Comparison of ENCODE assay signal across 23 mouse cellular contexts in the genomic region with DNA sequence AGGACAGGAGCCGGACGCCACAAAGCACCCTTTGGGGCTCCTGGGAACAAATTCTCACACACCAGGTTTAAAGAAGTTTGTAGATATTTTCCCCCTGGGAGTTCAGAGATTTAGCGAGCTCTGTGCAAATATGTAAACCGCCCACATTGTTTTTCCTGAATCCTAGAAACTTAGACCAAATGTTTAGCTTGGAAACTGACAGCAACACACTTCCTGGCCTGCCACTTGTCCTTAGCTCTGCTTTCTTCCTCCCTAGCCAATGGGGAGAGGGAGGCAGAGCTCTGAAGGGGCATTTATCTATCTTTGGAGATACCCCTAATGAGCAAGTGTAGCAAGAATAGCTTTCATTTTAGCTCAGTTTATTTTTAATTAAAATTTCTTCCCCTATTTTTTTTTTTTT. TPM values are rescaled to one million over a fixed set of nuclear protein-coding genes. Genes with fewer than 3 reads are reported as not detected.
DNase-seq lines count a peak whose midpoint lies in the region; ATAC-seq and TF ChIP-seq lines count a peak whose summit lies in the region.
"Had no signal": no experiment of that assay in that cellular context is flagged by ENCODE, and none has a peak within 500 bp of the region (broad histone marks: within the 10 kb centered on the region; RNA-seq: fewer than 3 reads in every experiment).

No protein-coding gene starts in this region.

- 41% methylated on average over 4 of the region's 4 CpGs for WGBS in heart, embryonic 11.5 days (ENCODE audit: insufficient replicate concordance)
- 24% methylated on average over 4 of the region's 4 CpGs for WGBS in lung, embryonic 14.5 days
- WGBS in heart, embryonic 14.5 days: 36% methylated on average over 4 of the region's 4 CpGs
- 37% methylated on average over 4 of the region's 4 CpGs for WGBS in lung, postnatal 0 days

- no peak overlapping the region for H3K4me3 ChIP-seq in heart, embryonic 11.5 days (ENCODE audit: low read depth, low read length)
- H3K4me3 ChIP-seq in lung, embryonic 14.5 days (ENCODE audit: low read depth, low read length): no peak overlapping the region
- no peak overlapping the region for H3K4me3 ChIP-seq in heart, embryonic 14.5 days (ENCODE audit: control insufficient read depth in 1 of 2, insufficient read depth in 1 of 2, low read depth in 1 of 2, low read length in 2 of 2)
- no peak overlapping the region for H3K4me3 ChIP-seq in myocyte
- H3K4me3 ChIP-seq in lung, postnatal 0 days (ENCODE audit: low read depth, low read length): no peak overlapping the region
- H3K4me3 ChIP-seq: erythroblast, embryonic 14.5 days; hindbrain, embryonic 12.5 days; intestine, embryonic 15.5 days; kidney, embryonic 15.5 days; limb, embryonic 12.5 days; liver, embryonic 15.5 days; midbrain, embryonic 10.5 days had no signal

- TF ChIP-seq CTCF in lung, embryonic 14.5 days (IDR thresholded peaks at IDR 0.05; ENCODE audit: low read depth): no peak
- TF ChIP-seq CTCF in lung, postnatal 0 days (IDR thresholded peaks at IDR 0.05): no peak

- H3K4me1 ChIP-seq in heart, embryonic 11.5 days (ENCODE audit: control insufficient read depth, insufficient read depth, low read length): peaks cover 21% of the 10 kb centered on the region
- no peaks in the 10 kb centered on the region for H3K4me1 ChIP-seq in lung, embryonic 14.5 days (ENCODE audit: insufficient read depth)
- peaks cover 13 to 32% of the 10 kb centered on the region in 2 experiments for H3K4me1 ChIP-seq in heart, embryonic 14.5 days (ENCODE audit: control insufficient read depth in 2 of 2, insufficient read depth in 2 of 2, low read length in 2 of 2)
- H3K4me1 ChIP-seq in lung, postnatal 0 days (ENCODE audit: insufficient read depth, low read depth, low read length): no peaks in the 10 kb centered on the region; the same call in 1 of the 2 replicates
- H3K4me1 ChIP-seq: liver, embryonic 15.5 days had no signal

- H3K27me3 ChIP-seq in heart, embryonic 11.5 days (ENCODE audit: control insufficient read depth, insufficient read depth, low read length): no peaks in the 10 kb centered on the region
- H3K27me3 ChIP-seq in lung, embryonic 14.5 days (ENCODE audit: insufficient read depth, low read length): no peaks in the 10 kb centered on the region
- no peaks in the 10 kb centered on the region for H3K27me3 ChIP-seq in heart, embryonic 14.5 days (ENCODE audit: control insufficient read depth, insufficient read depth, low read length)
- no peaks in the 10 kb centered on the region for H3K27me3 ChIP-seq in myocyte (ENCODE audit: control insufficient read depth, insufficient read depth, insufficient read length)
- H3K27me3 ChIP-seq in lung, postnatal 0 days (replicated peaks; ENCODE audit: insufficient read depth, low read length): no peaks in the 10 kb centered on the region
- H3K27me3 ChIP-seq: hindbrain, embryonic 12.5 days; intestine, embryonic 15.5 days; kidney, embryonic 15.5 days; limb, embryonic 12.5 days; liver, embryonic 15.5 days had no signal

- no peak for ATAC-seq in heart, embryonic 11.5 days (replicated peaks; ENCODE audit: insufficient number of reproducible peaks, low FRiP score, low TSS enrichment)
- ATAC-seq in lung, embryonic 14.5 days (ENCODE audit: insufficient read depth): no peak
- ATAC-seq in heart, embryonic 14.5 days (ENCODE audit: insufficient number of reproducible peaks, insufficient read depth, low FRiP score, low read depth): no peak
- no peak for ATAC-seq in lung, postnatal 0 days
- ATAC-seq: intestine, embryonic 15.5 days had no signal

- 0 out of 2 replicates have a peak overlapping the region, but pooled peaks have one; percentile 7 for H3K27ac ChIP-seq in heart, embryonic 11.5 days (ENCODE audit: low read depth, low read length)
- H3K27ac ChIP-seq in lung, embryonic 14.5 days (ENCODE audit: low read depth): no peak overlapping the region
- no peak overlapping the region; a peak in 2 of 4 replicates for H3K27ac ChIP-seq in heart, embryonic 14.5 days (replicated peaks in 1 of 2; ENCODE audit: control insufficient read depth in 1 of 2, insufficient read depth in 1 of 2, low read depth in 2 of 2, low read length in 2 of 2)
- no peak overlapping the region for H3K27ac ChIP-seq in lung, postnatal 0 days (ENCODE audit: low read length)
- H3K27ac ChIP-seq: hindbrain, embryonic 12.5 days; intestine, embryonic 15.5 days; kidney, embryonic 15.5 days; limb, embryonic 12.5 days; liver, embryonic 15.5 days; midbrain, embryonic 10.5 days had no signal

- H3K79me2 ChIP-seq in myocyte (ENCODE audit: control insufficient read depth, insufficient read depth): no peaks in the 10 kb centered on the region

- no peak for TF ChIP-seq POLR2A in myocyte (IDR thresholded peaks at IDR 0.05; ENCODE audit: insufficient read length, low read depth)

- TF ChIP-seq EP300 in lung, postnatal 0 days (IDR thresholded peaks at IDR 0.05): no peak

- no peaks in the 10 kb centered on the region for H3K36me3 ChIP-seq in heart, embryonic 11.5 days (ENCODE audit: control insufficient read depth, insufficient read depth, low read length)
- H3K36me3 ChIP-seq in lung, embryonic 14.5 days (ENCODE audit: insufficient read depth): no peaks in the 10 kb centered on the region
- no peaks in the 10 kb centered on the region for H3K36me3 ChIP-seq in heart, embryonic 14.5 days (ENCODE audit: control insufficient read depth, insufficient read depth, low read length)
- no peaks in the 10 kb centered on the region for H3K36me3 ChIP-seq in myocyte (ENCODE audit: control insufficient read depth, insufficient read depth)
- no peaks in the 10 kb centered on the region for H3K36me3 ChIP-seq in lung, postnatal 0 days (ENCODE audit: insufficient read depth, low read length)
- H3K36me3 ChIP-seq: hindbrain, embryonic 12.5 days; intestine, embryonic 15.5 days; kidney, embryonic 15.5 days; limb, embryonic 12.5 days; liver, embryonic 15.5 days; midbrain, embryonic 10.5 days had no signal

- H3K4me2 ChIP-seq in heart, embryonic 11.5 days: no peak overlapping the region; the same call in 1 of the 2 replicates
- H3K4me2 ChIP-seq in lung, embryonic 14.5 days: no peak overlapping the region
- H3K4me2 ChIP-seq in heart, embryonic 14.5 days (ENCODE audit: low read length): peak overlapping the region; percentile 31; the same call in 1 of the 2 replicates
- peak overlapping the region; percentile 48 for H3K4me2 ChIP-seq in myocyte (ENCODE audit: low read depth)
- H3K4me2 ChIP-seq in lung, postnatal 0 days (replicated peaks; ENCODE audit: low read depth, low read length): no peak overlapping the region
- H3K4me2 ChIP-seq: hindbrain, embryonic 12.5 days; intestine, embryonic 15.5 days; kidney, embryonic 15.5 days; limb, embryonic 12.5 days; liver, embryonic 15.5 days had no signal

- intact Hi-C loops in heart, postnatal 25 days (cut with DNase I): no loop called here

- no peak for DNase-seq in heart, postnatal 25 days (ENCODE audit: low spot score)
- DNase-seq in lung, embryonic 14.5 days: peak; percentile 57
- no peak for DNase-seq in lung, postnatal 14 days
- no peak for DNase-seq in lung, postnatal 0 days (ENCODE audit: low spot score)
- DNase-seq: adrenal gland, postnatal 10 days; cerebellum, adult 9-10 months; gastrocnemius, postnatal 36 days; lung, postnatal 4 days; right cerebral cortex, adult 18-20 months; thymus, postnatal 25 days had no signal

- H3K9ac ChIP-seq in heart, embryonic 11.5 days (ENCODE audit: low read depth, low read length): 0 out of 2 replicates have a peak overlapping the region, but pooled peaks have one; percentile 43
- H3K9ac ChIP-seq in lung, embryonic 14.5 days: no peak overlapping the region
- no peak overlapping the region for H3K9ac ChIP-seq in heart, embryonic 14.5 days (ENCODE audit: low read length)
- no peak overlapping the region for H3K9ac ChIP-seq in lung, postnatal 0 days (replicated peaks; ENCODE audit: low read depth)
- H3K9ac ChIP-seq: hindbrain, embryonic 12.5 days; intestine, embryonic 15.5 days; kidney, embryonic 15.5 days; limb, embryonic 12.5 days; liver, embryonic 15.5 days had no signal

- no peak overlapping the region for H3ac ChIP-seq in myocyte (ENCODE audit: control insufficient read depth, insufficient read length)

- no peaks in the 10 kb centered on the region for H3K9me3 ChIP-seq in heart, embryonic 11.5 days (replicated peaks; ENCODE audit: control insufficient read depth, low read length)
- H3K9me3 ChIP-seq in lung, embryonic 14.5 days (ENCODE audit: low read depth, low read length): no peaks in the 10 kb centered on the region
- no peaks in the 10 kb centered on the region for H3K9me3 ChIP-seq in heart, embryonic 14.5 days (ENCODE audit: control insufficient read depth, low read length)
- H3K9me3 ChIP-seq in lung, postnatal 0 days (ENCODE audit: low read length): no peaks in the 10 kb centered on the region
- H3K9me3 ChIP-seq: hindbrain, embryonic 12.5 days; intestine, embryonic 15.5 days; kidney, embryonic 15.5 days; limb, embryonic 12.5 days; liver, embryonic 15.5 days; midbrain, embryonic 10.5 days had no signal

TF ChIP-seq in myocyte, 11 proteins besides CTCF, POLR2A, EP300 and RAD21 (continues in another document):
- TF ChIP-seq MYOG (IDR thresholded peaks at IDR 0.05; ENCODE audit: control insufficient read depth in 1 of 3, insufficient read depth in 1 of 3, insufficient read length in 2 of 3, low read depth in 2 of 3): no peak
- no peak for TF ChIP-seq TCF12 (IDR thresholded peaks at IDR 0.05; ENCODE audit: insufficient read depth, poor library complexity, severe bottlenecking)
- no peak for TF ChIP-seq CEBPB (IDR thresholded peaks at IDR 0.05; ENCODE audit: insufficient read depth, poor library complexity, severe bottlenecking)
- no peak for TF ChIP-seq TCF3 (IDR thresholded peaks at IDR 0.05; ENCODE audit: insufficient read length, low read depth)
- no peak for TF ChIP-seq USF1 (IDR thresholded peaks at IDR 0.05; ENCODE audit: low read depth)
- TF ChIP-seq SRF (IDR thresholded peaks at IDR 0.05; ENCODE audit: control insufficient read depth, insufficient read length, low read depth): no peak
- TF ChIP-seq E2F4 (IDR thresholded peaks at IDR 0.05; ENCODE audit: insufficient read depth): no peak

RNA-seq across cellular contexts. Expression of a gene that starts 14.1 kb away (rescaled TPM):
- 0.26 and 0.45 TPM in 2 replicates for polyA plus RNA-seq in heart, embryonic 11.5 days (2014; fragmentation: Nextera tagmentation; extraction: Ambion mirVana)
- under 1 TPM; 0.23 to 0.25 TPM for total RNA-seq in heart, postnatal 25 days (2021)
- 0.07 and 0.17 TPM in 2 replicates for polyA plus RNA-seq in lung, embryonic 14.5 days (2014; fragmentation: Nextera tagmentation; extraction: Ambion mirVana)
- polyA plus RNA-seq in heart, embryonic 14.5 days (2014; fragmentation: Nextera tagmentation; extraction: Ambion mirVana): 0.27 and 0.62 TPM in 2 replicates
- not detected for polyA plus RNA-seq in myocyte (2012; fragmentation: generic; extraction: Trizol)
- polyA plus RNA-seq in lung, postnatal 0 days (2015; fragmentation: Nextera tagmentation; extraction: Ambion mirVana): 0.90 and 0.92 TPM in 2 replicates
- total RNA-seq: common myeloid progenitor, adult 5-6 weeks had no signal
- polyA plus RNA-seq: embryonic facial prominence, embryonic 11.5 days; erythroblast, embryonic 14.5 days; forebrain, embryonic 16.5 days; hindbrain, embryonic 12.5 days had no signal

RNA-seq across cellular contexts. Expression of a gene that starts 45.8 kb away (rescaled TPM):
- polyA plus RNA-seq in heart, embryonic 11.5 days (2014; fragmentation: Nextera tagmentation; extraction: Ambion mirVana): 12.9 and 15.8 TPM in 2 replicates
- total RNA-seq in heart, postnatal 25 days (2021): 1 to 10 TPM; 2.1 to 2.5 TPM
- 26.4 and 27.7 TPM in 2 replicates for polyA plus RNA-seq in lung, embryonic 14.5 days (2014; fragmentation: Nextera tagmentation; extraction: Ambion mirVana)
- polyA plus RNA-seq in heart, embryonic 14.5 days (2014; fragmentation: Nextera tagmentation; extraction: Ambion mirVana): 11.8 and 12.2 TPM in 2 replicates
- polyA plus RNA-seq in myocyte (2012; fragmentation: generic; extraction: Trizol): 5.2 TPM
- polyA plus RNA-seq in lung, postnatal 0 days (2015; fragmentation: Nextera tagmentation; extraction: Ambion mirVana): 3.6 and 4.0 TPM in 2 replicates

Comparison
In these comparisons a context has a peak if more than half of its experiments do, and no peak if none do; other contexts are left out.
1. H3K4me2 ChIP-seq: peak in heart, embryonic 14.5 days (single experiment) and myocyte (single experiment); none in heart, embryonic 11.5 days (single experiment), lung, embryonic 14.5 days (single experiment) and lung, postnatal 0 days (single experiment).